Mouse (Mus musculus) MEL (cell line): ENCODE measurements around the gene Mrpl45. TPM values are rescaled to one million over a fixed set of nuclear protein-coding genes. Genes with fewer than 3 reads are reported as not detected.

Experiments used
- DNase-seq: peaks from one replicate; pipeline ENCODE4 v3.0.0; 2011; ENCODE audit warnings: low read depth, low spot score
- H3K27ac ChIP-seq: 2 replicates; pipeline ENCODE4 v1.5.1; 2012; ENCODE audit warnings: low read depth, mild to moderate bottlenecking, control low read depth, low read length, moderate library complexity; ENCODE audit not compliant: control insufficient read depth
- H3K27me3 ChIP-seq, 2 experiments: fragments of 150-350 bp in 1 of 2; sonication (generic) in 1 of 2; 2 replicates each; pipeline ENCODE4 v1.6.1; 2012; ENCODE audit warnings: low read length in 2 of 2, mild to moderate bottlenecking in 2 of 2, improper control_type of control experiment in 1 of 2, moderate library complexity in 1 of 2; ENCODE audit not compliant: insufficient read depth in 2 of 2, control insufficient read depth in 1 of 2
- H3K36me3 ChIP-seq, 2 experiments: 2 replicates each; pipeline ENCODE4 v1.6.1; 2012 to 2014; ENCODE audit warnings: low read length in 2 of 2, improper control_type of control experiment in 1 of 2, inconsistent platforms in 1 of 2, mild to moderate bottlenecking in 1 of 2; ENCODE audit not compliant: insufficient read depth in 2 of 2, control insufficient read depth in 1 of 2
- H3K4me1 ChIP-seq, 2 experiments: fragments of 150-350 bp in 1 of 2; sonication (generic) in 1 of 2; 2 replicates each; pipeline ENCODE4 v1.6.1; 2012; ENCODE audit warnings: low read length in 2 of 2, improper control_type of control experiment in 1 of 2, mild to moderate bottlenecking in 1 of 2; ENCODE audit not compliant: insufficient read depth in 2 of 2, control insufficient read depth in 1 of 2
- H3K4me3 ChIP-seq, 2 experiments: fragments of 150-350 bp in 1 of 2; sonication (generic) in 1 of 2; 2 replicates each; pipeline ENCODE4 v1.5.1; 2012; ENCODE audit warnings: low read depth in 2 of 2, low read length in 2 of 2, mild to moderate bottlenecking in 2 of 2, moderate library complexity in 2 of 2, control low read depth in 1 of 2, improper control_type of control experiment in 1 of 2; ENCODE audit not compliant: control insufficient read depth in 1 of 2, insufficient read depth in 1 of 2
- H3K79me2 ChIP-seq: 2 replicates; pipeline ENCODE4 v1.6.1; 2012; ENCODE audit warnings: mild to moderate bottlenecking, low read length, moderate library complexity; ENCODE audit not compliant: control insufficient read depth, poor library complexity, insufficient read depth
- H3K9ac ChIP-seq: 2 replicates; pipeline ENCODE4 v1.6.1; 2012; ENCODE audit warnings: low read depth, mild to moderate bottlenecking, control low read depth, low read length, moderate library complexity; ENCODE audit not compliant: control insufficient read depth, poor library complexity, severe bottlenecking
- H3K9me3 ChIP-seq: fragments of 150-350 bp; sonication (generic); replicated peaks from 2 replicates; pipeline ENCODE4 v1.6.1; 2012; ENCODE audit warnings: mild to moderate bottlenecking, low read length, improper control_type of control experiment, moderate library complexity; ENCODE audit not compliant: insufficient read depth
- BHLHE40 ChIP-seq: IDR thresholded peaks from 2 replicates; pipeline ENCODE4 v1.6.1; 2012; ENCODE audit warnings: low read depth, mild to moderate bottlenecking, inconsistent platforms, low read length, improper control_type of control experiment, borderline replicate concordance
- CHD1 ChIP-seq: IDR thresholded peaks from 2 replicates; pipeline ENCODE4 v1.6.1; 2012; ENCODE audit warnings: low read depth, mild to moderate bottlenecking, inconsistent platforms, low read length, improper control_type of control experiment
- CHD2 ChIP-seq: IDR thresholded peaks from 2 replicates; pipeline ENCODE4 v1.6.1; 2011; ENCODE audit warnings: low read length, improper control_type of control experiment
- CTCF ChIP-seq, 3 experiments: IDR thresholded peaks in 2 of 3; conservative IDR thresholded peaks in 1 of 3; 2 replicates each; pipeline ENCODE4 v1.5.1; 2011 to 2012; ENCODE audit warnings: low read length in 3 of 3, low read depth in 2 of 3, mild to moderate bottlenecking in 2 of 3, improper control_type of control experiment in 1 of 3, inconsistent platforms in 1 of 3, mixed read lengths in 1 of 3, moderate library complexity in 1 of 3; ENCODE audit not compliant: control insufficient read depth in 1 of 3, insufficient read depth in 1 of 3, poor library complexity in 1 of 3, severe bottlenecking in 1 of 3
- E2F4 ChIP-seq: IDR thresholded peaks from 2 replicates; pipeline ENCODE4 v1.6.1; 2011; ENCODE audit warnings: low read depth, low read length, improper control_type of control experiment, borderline replicate concordance
- ELF1 ChIP-seq: IDR thresholded peaks from 2 replicates; pipeline ENCODE4 v1.6.1; 2014; ENCODE audit warnings: low read depth, mild to moderate bottlenecking, inconsistent platforms, low read length, improper control_type of control experiment, moderate library complexity
- EP300 ChIP-seq, 2 experiments: IDR thresholded peaks; 2 replicates each; pipeline ENCODE4 v1.6.1; 2011; ENCODE audit warnings: improper control_type of control experiment in 2 of 2, low read length in 2 of 2, low read depth in 1 of 2, mild to moderate bottlenecking in 1 of 2
- ETS1 ChIP-seq: IDR thresholded peaks from 2 replicates; pipeline ENCODE4 v1.6.1; 2012; ENCODE audit warnings: low read depth, mild to moderate bottlenecking, inconsistent platforms, low read length, improper control_type of control experiment, moderate library complexity
- GATA1 ChIP-seq: IDR thresholded peaks from 2 replicates; pipeline ENCODE4 v1.6.1; 2011; ENCODE audit warnings: low read depth, low read length, improper control_type of control experiment
- HCFC1 ChIP-seq: IDR thresholded peaks from 2 replicates; pipeline ENCODE4 v1.6.1; 2012; ENCODE audit warnings: low read depth, mild to moderate bottlenecking, inconsistent platforms, low read length, improper control_type of control experiment, moderate library complexity
- JUND ChIP-seq: IDR thresholded peaks from 2 replicates; pipeline ENCODE4 v1.6.1; 2011; ENCODE audit warnings: low read depth, mild to moderate bottlenecking, improper control_type of control experiment, low read length
- KAT2A ChIP-seq: conservative IDR thresholded peaks from 2 replicates; pipeline ENCODE4 v1.6.1; 2012; ENCODE audit warnings: low read depth, low read length, improper control_type of control experiment, inconsistent platforms
- MAFK ChIP-seq: IDR thresholded peaks from 2 replicates; pipeline ENCODE4 v1.6.1; 2011; ENCODE audit warnings: low read depth, mild to moderate bottlenecking, low read length, improper control_type of control experiment, borderline replicate concordance
- MAX ChIP-seq: IDR thresholded peaks from 2 replicates; pipeline ENCODE4 v1.6.1; 2011; ENCODE audit warnings: low read length, improper control_type of control experiment
- MEF2A ChIP-seq: IDR thresholded peaks from 2 replicates; pipeline ENCODE4 v1.6.1; 2014; ENCODE audit warnings: low read depth, mild to moderate bottlenecking, inconsistent platforms, low read length, improper control_type of control experiment; ENCODE audit not compliant: poor library complexity, insufficient replicate concordance, severe bottlenecking; ENCODE audit errors: extremely low read depth
- MYB ChIP-seq: IDR thresholded peaks from 2 replicates; pipeline ENCODE4 v1.6.1; 2011; ENCODE audit warnings: mild to moderate bottlenecking, low read depth, low read length, improper control_type of control experiment
- MYC ChIP-seq: IDR thresholded peaks from 2 replicates; pipeline ENCODE4 v1.6.1; 2011; ENCODE audit warnings: low read depth, mild to moderate bottlenecking, low read length, improper control_type of control experiment, moderate library complexity
- NELFE ChIP-seq: IDR thresholded peaks from 2 replicates; pipeline ENCODE4 v1.6.1; 2011; ENCODE audit warnings: low read depth, low read length, improper control_type of control experiment
- POLR2A ChIP-seq, 2 experiments: IDR thresholded peaks; 2 replicates each; pipeline ENCODE4 v1.6.1; 2011 to 2012; ENCODE audit warnings: low read length in 2 of 2, mild to moderate bottlenecking in 2 of 2, control low read depth in 1 of 2, improper control_type of control experiment in 1 of 2, low read depth in 1 of 2, moderate library complexity in 1 of 2; ENCODE audit not compliant: control insufficient read depth in 1 of 2, insufficient read depth in 1 of 2, poor library complexity in 1 of 2
- POLR2AphosphoS2 ChIP-seq: IDR thresholded peaks from 2 replicates; pipeline ENCODE4 v1.6.1; 2011; ENCODE audit warnings: low read length, improper control_type of control experiment
- POLR2AphosphoS5 ChIP-seq: IDR thresholded peaks from 2 replicates; pipeline ENCODE4 v1.6.1; 2012; ENCODE audit warnings: low read depth, borderline replicate concordance, mild to moderate bottlenecking, inconsistent platforms, low read length, moderate library complexity, mixed read lengths
- RAD21 ChIP-seq: IDR thresholded peaks from 2 replicates; pipeline ENCODE4 v1.6.1; 2011; ENCODE audit warnings: mild to moderate bottlenecking, low read depth, low read length, improper control_type of control experiment
- RCOR1 ChIP-seq: IDR thresholded peaks from 2 replicates; pipeline ENCODE4 v1.6.1; 2012; ENCODE audit warnings: low read depth, mild to moderate bottlenecking, inconsistent platforms, low read length, improper control_type of control experiment
- SIN3A ChIP-seq: IDR thresholded peaks from 2 replicates; pipeline ENCODE4 v1.6.1; 2012; ENCODE audit warnings: low read length, improper control_type of control experiment, inconsistent platforms
- SMC3 ChIP-seq: IDR thresholded peaks from 2 replicates; pipeline ENCODE4 v1.6.1; 2011; ENCODE audit warnings: low read depth, low read length, improper control_type of control experiment
- TAL1 ChIP-seq: IDR thresholded peaks from 2 replicates; pipeline ENCODE4 v1.6.1; 2012; ENCODE audit warnings: mild to moderate bottlenecking, inconsistent platforms, low read length, moderate library complexity, mixed read lengths
- TCF12 ChIP-seq: IDR thresholded peaks from 2 replicates; pipeline ENCODE4 v1.6.1; 2014; ENCODE audit warnings: low read depth, mild to moderate bottlenecking, inconsistent platforms, low read length, improper control_type of control experiment, moderate library complexity
- UBTF ChIP-seq: IDR thresholded peaks from 2 replicates; pipeline ENCODE4 v1.6.1; 2012; ENCODE audit warnings: low read depth, mild to moderate bottlenecking, inconsistent platforms, low read length, improper control_type of control experiment, moderate library complexity, borderline replicate concordance; ENCODE audit not compliant: insufficient read depth
- USF1 ChIP-seq: IDR thresholded peaks from 2 replicates; pipeline ENCODE4 v1.6.1; 2014; ENCODE audit warnings: low read depth, mild to moderate bottlenecking, inconsistent platforms, low read length, improper control_type of control experiment, moderate library complexity
- USF2 ChIP-seq, 2 experiments: IDR thresholded peaks; 2 replicates each; pipeline ENCODE4 v1.6.1; 2011 to 2012; ENCODE audit warnings: improper control_type of control experiment in 2 of 2, low read length in 2 of 2, borderline replicate concordance in 1 of 2, inconsistent platforms in 1 of 2, low read depth in 1 of 2, mild to moderate bottlenecking in 1 of 2; ENCODE audit not compliant: insufficient read depth in 1 of 2
- ZC3H11A ChIP-seq: IDR thresholded peaks from 2 replicates; pipeline ENCODE4 v1.6.1; 2012; ENCODE audit warnings: low read depth, mild to moderate bottlenecking, inconsistent platforms, low read length, improper control_type of control experiment
- ZKSCAN1 ChIP-seq: IDR thresholded peaks from 2 replicates; pipeline ENCODE4 v1.6.1; 2012; ENCODE audit warnings: low read depth, mild to moderate bottlenecking, inconsistent platforms, low read length, improper control_type of control experiment, moderate library complexity
- ZMIZ1 ChIP-seq: IDR thresholded peaks from 2 replicates; pipeline ENCODE4 v1.6.1; 2012; ENCODE audit warnings: low read depth, mild to moderate bottlenecking, inconsistent platforms, low read length, improper control_type of control experiment, moderate library complexity
- ZNF384 ChIP-seq: IDR thresholded peaks from 2 replicates; pipeline ENCODE4 v1.6.1; 2012; ENCODE audit warnings: low read depth, mild to moderate bottlenecking, inconsistent platforms, low read length, improper control_type of control experiment
- polyA plus RNA-seq, 2 experiments: library from polyadenylated mRNA; stranded (reverse) in 1 of 2; unstranded in 1 of 2; fragments of >175 nt in 1 of 2; fragments of >200 nt in 1 of 2; gene quantifications; 2 replicates each; pipeline versions ENCODE4 v1.2.1 to v1.2.4; 2012; ENCODE audit warnings: low replicate concordance in 2 of 2, low read depth in 1 of 2; ENCODE audit not compliant: insufficient read length in 2 of 2, insufficient read depth in 1 of 2, missing spikeins in 1 of 2
- total RNA-seq: library from RNA; depleted of rRNA; stranded (reverse); fragments of 300-350 nt; gene quantifications from 2 replicates; pipeline ENCODE4 v1.2.3, GENCODE M21; 2012; rRNA removed

The Mrpl45 gene
- total RNA-seq (72.7 and 74.5 TPM in 2 replicates), polyA plus RNA-seq (10 to 100 TPM in 1 of 2 experiments, not detected in 1; 65.0 TPM)

DNA sequence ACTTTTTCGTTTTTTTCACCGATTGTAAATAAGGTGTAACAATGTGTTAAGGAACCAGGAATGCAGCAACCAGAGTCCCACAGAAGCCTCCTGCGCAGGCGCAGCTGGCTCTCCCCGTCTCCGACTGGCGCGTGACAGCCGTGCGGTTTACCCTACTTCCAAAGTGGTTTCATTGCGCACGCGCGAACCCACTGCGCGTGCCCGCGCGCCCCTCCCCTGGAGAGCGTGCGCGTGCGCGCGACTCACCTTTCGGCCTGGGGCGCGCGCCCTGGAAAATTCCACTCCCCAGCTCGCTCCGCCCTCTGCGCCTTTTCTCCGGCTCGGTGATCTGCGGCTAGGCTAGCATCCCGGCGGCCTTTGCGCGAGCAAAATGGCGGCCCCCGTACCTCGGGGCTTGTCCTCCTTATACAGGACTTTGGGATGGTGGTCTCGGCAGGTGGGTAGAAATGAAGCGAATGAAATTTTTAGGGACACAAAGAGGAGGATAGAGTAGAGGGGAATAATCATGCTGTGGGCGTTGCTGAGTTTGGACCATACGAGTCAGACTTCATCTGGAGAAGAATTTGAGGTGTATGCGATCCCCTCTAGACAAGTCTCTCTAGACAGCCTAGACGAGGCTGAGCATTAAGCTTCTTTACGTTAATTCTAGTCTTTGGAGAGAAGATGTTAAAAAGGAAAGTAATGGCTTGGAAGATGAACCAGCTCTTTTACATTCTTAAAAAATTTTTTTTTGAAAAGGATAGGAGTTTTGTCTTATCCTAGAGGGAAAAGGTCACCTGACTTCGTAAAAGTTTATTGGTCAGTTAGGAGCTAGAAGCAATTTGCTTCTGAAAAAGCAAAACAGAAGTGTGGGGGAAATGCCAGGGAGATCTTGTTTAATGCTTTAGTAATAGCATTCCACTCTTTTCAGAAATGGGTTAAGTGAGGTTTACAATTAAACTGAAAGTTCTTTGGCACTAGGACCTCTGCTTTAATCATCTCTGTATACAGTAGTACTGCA lies at the start of gene Mrpl45:
Gene Mrpl45 (plus strand): TSS at position 213 of the 1,000 bp plus-strand sequence.
- DNase-seq = peak; percentile 99
- peaks cover 5% of the 10 kb centered on the region for H3K79me2 ChIP-seq
- peaks cover 2 to 22% of the 10 kb centered on the region in 2 experiments; a peak in 3 of 4 replicates for H3K36me3 ChIP-seq
- no peaks in the 10 kb centered on the region for H3K27me3 ChIP-seq
- H3K9ac ChIP-seq = peak within 1 kb of the TSS; percentile 97
- H3K4me1 ChIP-seq = peaks cover 0 to 14% of the 10 kb centered on the region in 2 experiments; a peak in 3 of 4 replicates
- H3K27ac ChIP-seq = peak within 1 kb of the TSS; percentile 92
- no peaks in the 10 kb centered on the region for H3K9me3 ChIP-seq
- peak within 1 kb of the TSS; percentile 67 to 100 for H3K4me3 ChIP-seq
- TF ChIP-seq BHLHE40 = no peak; the same call in 1 of the 2 replicates
- TF ChIP-seq JUND = no peak
- 0 out of 2 replicates have a peak, but pooled peaks have one; percentile 18 for TF ChIP-seq RCOR1
- peak; percentile 94 for TF ChIP-seq CHD1
- TF ChIP-seq POLR2AphosphoS5 = no peak
- no peak for TF ChIP-seq UBTF
- TF ChIP-seq ELF1 = no peak
- no peak for TF ChIP-seq ZNF384
- peak; percentile 90 for TF ChIP-seq HCFC1
- peak; percentile 95 for TF ChIP-seq ZMIZ1
- TF ChIP-seq CHD2 = no peak
- TF ChIP-seq ETS1 = peak; percentile 46; the same call in 1 of the 2 replicates
- no peak; the same call in 1 of the 2 replicates for TF ChIP-seq KAT2A
- no peak for TF ChIP-seq GATA1
- no peak for TF ChIP-seq MYB
- TF ChIP-seq MAX = peak; percentile 78
- TF ChIP-seq USF1 = peak; percentile 87
- TF ChIP-seq EP300 (IDR thresholded peaks at IDR 0.05; ENCODE audit: low read depth in 1 of 2, low read length in 2 of 2) = no peak; a peak in 1 of 4 replicates
- no peak for TF ChIP-seq SMC3
- peak; percentile 89 for TF ChIP-seq POLR2AphosphoS2
- no peak for TF ChIP-seq TAL1
- no peak for TF ChIP-seq ZC3H11A
- no peak for TF ChIP-seq CTCF (IDR thresholded peaks at IDR 0.05 in 2 of 3, conservative IDR thresholded peaks at IDR 0.05 in 1 of 3; ENCODE audit: control insufficient read depth in 1 of 3, insufficient read depth in 1 of 3, low read depth in 2 of 3, low read length in 3 of 3, poor library complexity in 1 of 3, severe bottlenecking in 1 of 3)
- TF ChIP-seq MEF2A = no peak
- no peak for TF ChIP-seq MAFK
- peak; percentile 91 for TF ChIP-seq NELFE
- TF ChIP-seq MYC = peak; percentile 90
- TF ChIP-seq E2F4 = 0 out of 2 replicates have a peak, but pooled peaks have one; percentile 25
- TF ChIP-seq USF2 (IDR thresholded peaks at IDR 0.05; ENCODE audit: borderline replicate concordance in 1 of 2, insufficient read depth in 1 of 2, low read depth in 1 of 2, low read length in 2 of 2) = 0 out of 4 replicates have a peak, but pooled peaks of 1 of the 2 experiments have one; percentile 7
- TF ChIP-seq TCF12 = peak; percentile 80
- TF ChIP-seq RAD21 = no peak
- peak; percentile 91 for TF ChIP-seq SIN3A
- TF ChIP-seq POLR2A (IDR thresholded peaks at IDR 0.05; ENCODE audit: control insufficient read depth in 1 of 2, insufficient read depth in 1 of 2, low read depth in 1 of 2, low read length in 2 of 2, poor library complexity in 1 of 2) = peak; percentile 97 to 99
- TF ChIP-seq ZKSCAN1 = no peak
